Mouse (Mus musculus): ENCODE measurements at regions not wholly inside any gene's neighbourhood (a gene's known extent, or its start where the extent isn't known, plus 50 kb on each side); places are given as distances from the start of the nearest gene placed in this dataset.

GRCm38 (mm10) chr14:54099360-54099759 lies 154.5 kb downstream of the Dad1 start:
- no peak for DNase-seq (ENCODE audit: low read depth, low spot score)

DNA sequence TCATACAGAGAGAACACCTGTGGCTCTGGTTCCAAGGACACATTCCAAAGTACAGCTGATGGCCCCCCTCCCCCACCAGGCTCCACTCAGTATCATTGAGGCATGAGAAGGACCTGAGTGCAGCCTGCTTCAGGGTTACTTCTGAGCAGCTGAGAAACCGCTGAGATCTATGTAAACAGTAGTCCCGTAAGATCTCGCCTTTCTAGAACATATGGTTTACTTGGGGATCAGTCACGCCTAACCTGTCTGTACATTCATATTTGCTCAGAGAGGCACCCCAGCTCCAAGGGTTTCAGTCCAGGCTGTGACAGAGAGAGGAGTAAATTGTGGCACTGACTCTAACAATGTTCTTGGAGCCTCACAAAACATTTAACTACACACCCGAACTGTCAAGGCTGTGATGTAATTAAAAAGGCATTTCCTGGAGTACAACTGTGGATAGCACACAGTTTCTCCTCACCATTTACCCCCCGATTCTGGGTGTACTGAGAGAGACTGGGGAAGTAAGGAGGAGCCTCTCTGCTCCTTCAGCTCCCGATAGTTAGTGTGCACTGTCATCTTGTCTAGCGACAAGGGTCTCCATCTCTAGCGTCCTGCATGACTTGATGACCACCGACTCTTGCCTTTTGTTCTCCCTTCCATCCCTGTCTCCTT lies 155.7 kb downstream of the Dad1 start:
- DNase-seq (ENCODE audit: low read depth, low spot score): no peak

GRCm38 (mm10) chr14:54097026-54097425 lies 156.9 kb downstream of the Dad1 start:
- DNase-seq (ENCODE audit: low read depth, low spot score): no peak

- DNase-seq (ENCODE audit: low read depth, low spot score): no peak
Measured at GRCm38 (mm10) chr14:54092444-54092843, 161.5 kb downstream of the Dad1 start.

DNA sequence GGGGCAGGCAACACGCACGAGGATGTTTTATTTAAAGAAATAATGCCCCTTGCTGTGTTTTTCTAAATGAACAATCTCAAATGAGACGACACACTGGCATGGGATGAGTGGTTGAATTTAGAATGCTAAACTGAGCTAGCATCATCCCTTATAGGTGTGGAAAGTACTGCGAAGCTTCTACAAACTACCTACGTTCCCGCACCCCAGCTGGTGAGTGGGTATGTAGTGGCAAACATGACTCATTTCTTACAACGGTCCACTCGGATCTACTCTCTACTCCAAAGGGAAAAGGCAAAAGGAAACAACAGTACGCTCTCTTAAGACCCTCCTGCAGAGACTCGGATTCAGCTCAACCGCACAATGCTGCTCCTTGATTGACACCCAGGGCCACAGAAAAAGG lies 167.2 kb downstream of the Dad1 start:
- peak; percentile 84 for DNase-seq (ENCODE audit: low read depth, low spot score)

GRCm38 (mm10) chr14:54074659-54075058 lies 179.2 kb downstream of the Dad1 start:
- DNase-seq (ENCODE audit: low read depth, low spot score): no peak

DNA sequence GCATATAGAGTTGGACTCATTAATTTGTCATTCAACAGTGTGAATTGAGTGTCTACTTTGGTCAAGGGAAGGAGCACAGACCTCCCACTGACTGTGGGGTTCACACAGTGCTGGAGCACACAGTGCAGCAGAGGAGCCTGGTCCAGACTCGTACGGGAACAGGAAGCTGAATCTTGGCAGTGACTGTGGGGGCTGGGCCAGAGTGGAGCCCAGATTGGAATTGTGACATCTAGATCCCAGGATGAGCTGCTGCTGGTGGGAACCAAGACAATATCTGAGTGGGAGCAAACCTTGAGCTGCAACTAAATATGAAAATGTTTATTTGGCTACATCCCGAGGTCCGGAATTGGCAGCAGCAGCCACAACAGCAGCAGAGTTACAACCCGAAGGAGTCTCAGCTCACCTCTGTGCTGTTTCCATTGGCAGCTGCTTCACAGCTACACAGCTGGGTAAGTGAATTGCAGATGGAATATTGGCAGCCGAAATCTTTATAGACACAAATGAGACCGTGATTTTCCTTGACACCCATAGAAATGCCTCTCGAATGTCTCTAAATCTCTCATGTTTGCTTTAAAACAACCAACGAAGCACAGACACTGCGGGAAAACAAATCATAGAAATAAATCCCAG lies 181.5 kb downstream of the Dad1 start:
- DNase-seq (ENCODE audit: low read depth, low spot score): no peak

GRCm38 (mm10) chr14:54070240-54070639 lies 183.7 kb downstream of the Dad1 start:
- no peak for DNase-seq (ENCODE audit: low read depth, low spot score)

DNA sequence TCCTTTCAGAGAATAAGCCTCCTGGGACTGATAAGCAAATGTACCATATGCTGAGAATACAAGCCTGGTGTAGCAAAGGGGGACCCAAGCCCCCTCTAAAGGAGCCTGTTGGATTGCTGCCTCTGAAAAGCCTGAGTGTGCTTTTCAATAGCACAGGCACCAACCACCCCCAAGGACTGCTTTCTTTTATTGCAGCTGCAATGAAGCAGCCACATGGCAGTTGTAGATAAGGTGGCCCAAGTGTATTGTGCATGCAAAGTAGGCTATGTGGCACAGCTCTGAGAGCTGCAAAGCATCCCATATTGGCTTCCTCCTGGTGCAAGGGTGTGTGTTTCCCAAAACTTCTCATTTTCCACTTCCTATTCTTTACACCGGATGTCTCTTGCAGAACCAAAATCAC lies 185.2 kb downstream of the Dad1 start:
- DNase-seq (ENCODE audit: low read depth, low spot score): no peak

DNA sequence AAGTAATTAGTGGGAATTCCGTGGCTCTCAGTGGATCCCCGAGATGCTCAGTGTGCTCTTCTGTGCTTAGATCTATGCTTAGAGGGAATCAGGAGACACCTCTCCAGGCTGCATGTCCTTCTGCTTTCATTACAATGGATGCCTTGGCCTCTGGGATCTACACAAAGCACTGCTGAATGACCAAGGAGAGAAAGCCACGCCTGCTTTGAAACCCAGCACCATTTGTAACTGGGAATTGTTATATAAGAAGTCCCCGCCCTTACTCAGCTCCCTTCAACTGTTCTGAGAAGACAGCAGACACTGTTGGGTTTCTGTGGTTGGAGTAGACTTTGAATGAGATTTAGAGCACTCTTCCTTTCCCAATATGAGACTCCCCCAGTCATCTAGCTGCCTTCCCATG lies 188.4 kb downstream of the Dad1 start:
- no peak for DNase-seq (ENCODE audit: low read depth, low spot score)

DNA sequence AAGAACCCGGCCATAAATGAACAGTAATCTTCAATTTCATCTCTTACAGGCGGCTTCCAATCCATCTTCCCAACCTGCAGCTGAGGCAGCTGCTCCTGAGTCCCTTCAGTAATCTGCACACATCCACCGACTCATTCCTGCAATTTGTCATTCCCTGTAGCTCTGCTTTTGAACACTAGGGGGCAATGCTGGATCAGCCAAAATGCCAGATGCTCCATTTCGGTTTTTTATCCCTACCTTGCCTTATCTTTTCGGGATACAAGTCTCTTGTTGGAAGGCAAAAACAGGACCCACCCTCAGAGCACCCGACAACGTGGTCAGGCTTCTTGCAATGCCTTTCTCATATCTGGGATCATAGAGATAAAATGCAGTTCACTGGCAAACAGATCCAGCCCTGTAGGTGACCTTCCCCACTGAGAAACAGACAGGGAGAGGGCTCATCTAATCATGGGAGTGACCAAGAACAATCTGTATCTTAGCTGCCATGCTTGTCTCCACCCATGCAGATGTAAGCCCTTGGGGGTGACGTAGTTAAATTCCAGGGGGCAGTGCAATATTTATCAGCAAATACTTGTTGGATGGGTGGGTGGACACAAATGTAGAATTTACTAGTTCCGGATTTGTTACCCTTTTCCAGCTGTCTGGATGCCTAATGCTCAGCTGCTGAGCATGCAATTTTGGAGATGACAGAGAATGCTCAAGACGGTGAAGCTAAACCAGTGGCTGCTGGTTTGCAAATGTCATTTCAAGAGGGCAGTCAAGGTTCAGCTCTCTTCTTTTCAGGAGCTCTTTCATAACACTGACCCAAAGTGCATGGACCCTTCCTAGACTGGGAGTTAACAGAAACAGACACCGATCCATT lies 189.1 kb downstream of the Dad1 start:
- DNase-seq (ENCODE audit: low read depth, low spot score): no peak

DNA sequence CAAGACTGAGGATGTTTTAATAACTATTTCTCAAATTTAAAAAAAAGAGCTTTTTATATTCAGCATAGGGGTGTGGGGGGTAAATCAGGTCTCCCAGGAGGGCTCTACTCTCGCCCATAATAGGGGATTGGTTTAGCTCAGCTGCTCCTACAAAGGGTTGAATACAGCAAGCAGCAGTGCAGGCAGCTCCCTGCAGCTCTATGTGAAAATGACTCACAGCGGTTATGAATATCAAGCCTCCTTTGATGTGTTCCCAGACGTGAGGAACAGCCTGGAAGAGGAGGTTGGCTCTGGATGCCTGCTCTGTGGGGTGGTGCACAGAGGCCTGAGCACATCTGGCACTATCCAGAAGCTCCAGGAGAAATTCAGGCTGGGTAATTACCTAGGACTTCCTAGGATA lies 192.3 kb downstream of the Dad1 start:
- DNase-seq (ENCODE audit: low read depth, low spot score): no peak

- DNase-seq (ENCODE audit: low read depth, low spot score): peak; percentile 79
Measured at GRCm38 (mm10) chr14:54059776-54060175, 194.1 kb downstream of the Dad1 start.

GRCm38 (mm10) chr14:54059096-54059495 lies 194.8 kb downstream of the Dad1 start:
- DNase-seq (ENCODE audit: low read depth, low spot score): no peak

DNA sequence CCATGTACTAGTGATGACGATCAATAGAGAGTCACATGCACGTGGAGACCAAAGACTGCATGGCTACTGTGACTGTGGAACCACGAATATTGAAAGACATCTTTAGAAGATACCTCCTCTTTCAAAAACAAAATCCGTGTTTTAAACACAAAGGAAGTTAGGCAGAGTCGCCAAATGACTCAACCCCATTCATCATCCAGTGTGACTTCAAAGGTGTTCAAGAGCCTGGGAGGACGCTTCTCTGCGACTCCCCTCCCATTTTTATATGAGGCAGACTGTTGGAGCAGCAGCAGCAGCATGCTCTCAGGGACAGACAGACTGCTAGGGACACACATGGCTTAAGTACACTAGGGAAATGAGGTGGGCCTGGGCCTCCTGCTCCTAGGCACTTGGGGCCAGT lies 197.2 kb downstream of the Dad1 start:
- DNase-seq (ENCODE audit: low read depth, low spot score): no peak

DNA sequence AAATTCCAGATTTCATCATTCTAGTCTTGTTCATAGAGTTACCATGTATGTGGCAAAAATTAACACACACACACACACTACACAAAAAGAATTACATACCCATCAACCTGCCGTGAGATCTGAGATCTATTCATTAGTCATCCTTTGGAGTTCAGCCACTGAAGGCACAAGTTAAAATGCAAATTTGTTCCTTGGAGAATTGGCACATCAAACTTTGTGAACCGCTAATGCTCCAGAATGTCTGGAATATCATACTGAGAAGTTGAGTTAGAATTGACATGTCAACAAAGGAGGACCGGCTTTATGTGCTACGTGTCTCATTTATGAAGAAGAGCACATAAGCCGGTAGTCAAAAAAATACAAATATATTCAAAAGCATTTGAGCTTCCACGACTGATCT lies 198.5 kb downstream of the Dad1 start:
- DNase-seq (ENCODE audit: low read depth, low spot score): no peak

GRCm38 (mm10) chr14:54042286-54042685 lies 211.6 kb downstream of the Dad1 start:
- no peak for DNase-seq (ENCODE audit: low read depth, low spot score)

GRCm38 (mm10) chr14:54040644-54041043 lies 213.3 kb downstream of the Dad1 start:
- no peak for DNase-seq (ENCODE audit: low read depth, low spot score)

- no peak for DNase-seq (ENCODE audit: low read depth, low spot score)
Measured at GRCm38 (mm10) chr14:54034516-54034915, 219.4 kb downstream of the Dad1 start.

DNA sequence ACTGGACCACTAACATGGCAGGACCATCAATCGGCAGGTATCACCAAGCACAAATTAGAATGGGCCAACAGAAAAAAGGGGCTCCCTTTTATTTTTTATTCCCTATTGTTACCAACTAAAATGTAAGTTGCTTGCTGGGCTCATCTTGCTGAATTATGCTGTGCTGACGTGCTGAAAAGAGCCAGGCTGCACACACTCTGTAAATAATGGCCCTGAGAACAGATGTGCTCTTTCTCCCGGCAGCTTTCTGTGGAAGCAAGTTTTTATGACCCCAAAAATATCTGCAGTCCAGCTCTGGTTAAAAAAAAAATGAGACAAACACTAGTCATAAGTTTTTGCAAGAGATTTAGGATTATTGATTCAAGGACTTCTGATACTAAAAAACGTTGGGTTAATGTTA lies 230.4 kb downstream of the Dad1 start:
- no peak for DNase-seq (ENCODE audit: low read depth, low spot score)

DNA sequence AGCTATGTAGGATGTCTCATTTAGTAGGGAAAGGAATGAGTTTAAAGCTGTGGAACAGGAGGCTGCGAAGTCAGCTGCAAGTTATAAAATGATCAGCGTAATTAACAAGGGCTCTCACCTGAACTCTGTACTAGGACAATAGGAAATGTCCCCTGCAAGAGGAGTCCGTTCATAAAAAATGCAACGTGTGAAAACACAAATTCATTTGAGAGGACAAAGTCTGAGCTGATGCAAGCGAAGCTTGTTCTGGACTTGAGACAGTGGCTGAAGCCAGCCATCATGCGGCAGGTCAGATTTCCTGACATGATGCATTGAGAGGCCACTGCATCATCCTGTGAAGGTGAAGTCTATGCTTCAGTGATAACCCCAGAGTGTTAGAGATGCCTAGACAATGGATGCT lies 232.5 kb downstream of the Dad1 start:
- no peak for DNase-seq (ENCODE audit: low read depth, low spot score)

DNA sequence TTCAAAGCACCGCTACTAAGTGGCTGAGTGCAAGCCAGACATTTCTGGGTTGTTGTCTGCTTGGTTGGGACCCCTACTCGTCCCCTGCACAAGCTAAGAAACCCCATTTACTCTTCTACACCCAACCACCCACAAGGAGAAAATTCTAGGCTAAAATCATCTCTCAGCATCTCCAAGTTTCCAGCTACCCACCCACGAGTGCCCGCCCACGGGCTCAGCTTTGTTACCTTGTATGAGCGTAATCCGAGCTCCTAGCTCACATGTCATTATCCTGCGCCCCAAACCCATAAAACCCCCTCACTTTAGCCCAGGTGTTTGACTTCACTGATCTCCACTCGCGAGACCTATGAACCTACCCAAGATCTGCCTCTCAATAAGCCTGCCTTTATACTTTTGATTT lies 239.3 kb downstream of the Dad1 start:
- no peak for DNase-seq (ENCODE audit: low read depth, low spot score)

DNA sequence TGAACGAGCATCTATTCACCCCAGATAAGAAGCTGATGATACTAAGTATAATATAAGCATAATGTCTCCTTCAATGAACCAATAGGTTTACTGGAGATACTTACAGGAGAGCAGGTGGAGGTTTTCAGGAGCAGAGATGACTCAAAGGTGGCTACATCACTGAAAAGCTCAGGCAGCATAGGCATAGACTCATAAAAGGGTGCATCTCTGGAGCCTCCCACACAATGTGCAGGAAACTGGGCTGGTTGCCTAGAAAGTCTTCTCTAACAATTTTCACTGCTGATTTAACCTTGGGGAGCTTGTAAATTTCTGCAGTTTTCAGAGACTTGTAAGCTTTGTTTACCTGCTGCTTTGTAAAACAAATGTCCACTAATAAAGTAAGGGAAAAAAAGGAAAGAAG lies 251.8 kb downstream of the Dad1 start:
- DNase-seq (ENCODE audit: low read depth, low spot score): peak; percentile 82
